Mouse (Mus musculus) stomach, postnatal 0 days (tissue): ENCODE results near the gene Tnfrsf1b.

Source experiments
- CTCF ChIP-seq: IDR thresholded peaks from 2 replicates; pipeline ENCODE4 v1.5.1; 2016; ENCODE audit warnings: antibody characterized with exemption, low read depth, mild to moderate bottlenecking, moderate library complexity
- EP300 ChIP-seq: optimal IDR thresholded peaks from 2 replicates; pipeline ENCODE3; 2016; ENCODE audit warnings: antibody characterized with exemption

DNA sequence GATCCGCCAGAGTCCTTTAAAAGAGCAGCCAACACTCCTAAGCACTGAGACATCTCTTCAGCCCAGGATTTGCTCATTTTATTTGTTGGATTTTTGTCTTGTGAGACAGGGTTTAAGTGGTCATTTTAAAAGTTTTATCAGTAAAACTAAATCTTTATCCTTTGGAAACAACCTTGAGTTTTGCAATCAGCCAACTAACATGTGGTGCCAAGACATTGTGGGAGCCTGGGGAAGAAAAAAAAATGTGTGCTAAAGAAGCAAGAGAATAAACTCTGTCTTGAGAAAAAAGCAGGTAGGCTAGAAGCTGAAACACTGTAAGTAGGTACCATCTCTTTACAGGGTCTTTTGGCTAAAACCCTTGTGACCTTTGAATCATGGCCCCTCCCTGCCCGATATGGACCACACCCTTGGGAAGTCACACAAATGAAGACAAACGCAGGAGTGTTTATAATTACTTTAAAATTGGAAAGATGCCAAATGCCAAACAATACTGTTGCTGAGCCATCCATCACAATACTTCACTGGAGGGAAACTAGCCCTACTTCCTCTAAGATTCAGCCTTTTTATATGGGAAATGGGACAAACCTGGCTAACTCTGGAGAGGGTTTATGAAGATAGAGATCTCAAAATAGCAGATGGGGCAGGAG, 32.2 kb upstream of the Tnfrsf1b start:
- no peak for TF ChIP-seq EP300
- TF ChIP-seq CTCF, result no peak
